Mouse (Mus musculus) MEL (cell line): ENCODE measurements around the gene Fndc9. TPM values are rescaled to one million over a fixed set of nuclear protein-coding genes. Genes with fewer than 3 reads are reported as not detected.

Experiments used
- DNase-seq: peaks from one replicate; pipeline ENCODE4 v3.0.0; 2011; ENCODE audit warnings: low read depth, low spot score
- H3K27ac ChIP-seq: 2 replicates; pipeline ENCODE4 v1.5.1; 2012; ENCODE audit warnings: low read depth, mild to moderate bottlenecking, control low read depth, low read length, moderate library complexity; ENCODE audit not compliant: control insufficient read depth
- H3K27me3 ChIP-seq, 2 experiments: fragments of 150-350 bp in 1 of 2; sonication (generic) in 1 of 2; 2 replicates each; pipeline ENCODE4 v1.6.1; 2012; ENCODE audit warnings: low read length in 2 of 2, mild to moderate bottlenecking in 2 of 2, improper control_type of control experiment in 1 of 2, moderate library complexity in 1 of 2; ENCODE audit not compliant: insufficient read depth in 2 of 2, control insufficient read depth in 1 of 2
- H3K36me3 ChIP-seq, 2 experiments: 2 replicates each; pipeline ENCODE4 v1.6.1; 2012 to 2014; ENCODE audit warnings: low read length in 2 of 2, improper control_type of control experiment in 1 of 2, inconsistent platforms in 1 of 2, mild to moderate bottlenecking in 1 of 2; ENCODE audit not compliant: insufficient read depth in 2 of 2, control insufficient read depth in 1 of 2
- H3K4me1 ChIP-seq, 2 experiments: fragments of 150-350 bp in 1 of 2; sonication (generic) in 1 of 2; 2 replicates each; pipeline ENCODE4 v1.6.1; 2012; ENCODE audit warnings: low read length in 2 of 2, improper control_type of control experiment in 1 of 2, mild to moderate bottlenecking in 1 of 2; ENCODE audit not compliant: insufficient read depth in 2 of 2, control insufficient read depth in 1 of 2
- H3K4me3 ChIP-seq, 2 experiments: fragments of 150-350 bp in 1 of 2; sonication (generic) in 1 of 2; 2 replicates each; pipeline ENCODE4 v1.5.1; 2012; ENCODE audit warnings: low read depth in 2 of 2, low read length in 2 of 2, mild to moderate bottlenecking in 2 of 2, moderate library complexity in 2 of 2, control low read depth in 1 of 2, improper control_type of control experiment in 1 of 2; ENCODE audit not compliant: control insufficient read depth in 1 of 2, insufficient read depth in 1 of 2
- H3K79me2 ChIP-seq: 2 replicates; pipeline ENCODE4 v1.6.1; 2012; ENCODE audit warnings: mild to moderate bottlenecking, low read length, moderate library complexity; ENCODE audit not compliant: control insufficient read depth, poor library complexity, insufficient read depth
- H3K9ac ChIP-seq: 2 replicates; pipeline ENCODE4 v1.6.1; 2012; ENCODE audit warnings: low read depth, mild to moderate bottlenecking, control low read depth, low read length, moderate library complexity; ENCODE audit not compliant: control insufficient read depth, poor library complexity, severe bottlenecking
- H3K9me3 ChIP-seq: fragments of 150-350 bp; sonication (generic); replicated peaks from 2 replicates; pipeline ENCODE4 v1.6.1; 2012; ENCODE audit warnings: mild to moderate bottlenecking, low read length, improper control_type of control experiment, moderate library complexity; ENCODE audit not compliant: insufficient read depth
- BHLHE40 ChIP-seq: IDR thresholded peaks from 2 replicates; pipeline ENCODE4 v1.6.1; 2012; ENCODE audit warnings: low read depth, mild to moderate bottlenecking, inconsistent platforms, low read length, improper control_type of control experiment, borderline replicate concordance
- CTCF ChIP-seq, 3 experiments: IDR thresholded peaks in 2 of 3; conservative IDR thresholded peaks in 1 of 3; 2 replicates each; pipeline ENCODE4 v1.5.1; 2011 to 2012; ENCODE audit warnings: low read length in 3 of 3, low read depth in 2 of 3, mild to moderate bottlenecking in 2 of 3, improper control_type of control experiment in 1 of 3, inconsistent platforms in 1 of 3, mixed read lengths in 1 of 3, moderate library complexity in 1 of 3; ENCODE audit not compliant: control insufficient read depth in 1 of 3, insufficient read depth in 1 of 3, poor library complexity in 1 of 3, severe bottlenecking in 1 of 3
- EP300 ChIP-seq, 2 experiments: IDR thresholded peaks; 2 replicates each; pipeline ENCODE4 v1.6.1; 2011; ENCODE audit warnings: improper control_type of control experiment in 2 of 2, low read length in 2 of 2, low read depth in 1 of 2, mild to moderate bottlenecking in 1 of 2
- GATA1 ChIP-seq: IDR thresholded peaks from 2 replicates; pipeline ENCODE4 v1.6.1; 2011; ENCODE audit warnings: low read depth, low read length, improper control_type of control experiment
- KAT2A ChIP-seq: conservative IDR thresholded peaks from 2 replicates; pipeline ENCODE4 v1.6.1; 2012; ENCODE audit warnings: low read depth, low read length, improper control_type of control experiment, inconsistent platforms
- MAZ ChIP-seq: IDR thresholded peaks from 2 replicates; pipeline ENCODE4 v1.6.1; 2012; ENCODE audit warnings: low read depth, mild to moderate bottlenecking, inconsistent platforms, low read length, improper control_type of control experiment
- MXI1 ChIP-seq: IDR thresholded peaks from 2 replicates; pipeline ENCODE4 v1.6.1; 2011; ENCODE audit warnings: mild to moderate bottlenecking, low read depth, low read length, improper control_type of control experiment
- MYB ChIP-seq: IDR thresholded peaks from 2 replicates; pipeline ENCODE4 v1.6.1; 2011; ENCODE audit warnings: mild to moderate bottlenecking, low read depth, low read length, improper control_type of control experiment
- MYC ChIP-seq: IDR thresholded peaks from 2 replicates; pipeline ENCODE4 v1.6.1; 2011; ENCODE audit warnings: low read depth, mild to moderate bottlenecking, low read length, improper control_type of control experiment, moderate library complexity
- NRF1 ChIP-seq: IDR thresholded peaks from 2 replicates; pipeline ENCODE4 v1.6.1; 2014; ENCODE audit warnings: low read depth, mild to moderate bottlenecking, inconsistent platforms, low read length, improper control_type of control experiment, moderate library complexity; ENCODE audit not compliant: poor library complexity, insufficient read depth, severe bottlenecking
- POLR2AphosphoS2 ChIP-seq: IDR thresholded peaks from 2 replicates; pipeline ENCODE4 v1.6.1; 2011; ENCODE audit warnings: low read length, improper control_type of control experiment
- RAD21 ChIP-seq: IDR thresholded peaks from 2 replicates; pipeline ENCODE4 v1.6.1; 2011; ENCODE audit warnings: mild to moderate bottlenecking, low read depth, low read length, improper control_type of control experiment
- RCOR1 ChIP-seq: IDR thresholded peaks from 2 replicates; pipeline ENCODE4 v1.6.1; 2012; ENCODE audit warnings: low read depth, mild to moderate bottlenecking, inconsistent platforms, low read length, improper control_type of control experiment
- SIN3A ChIP-seq: IDR thresholded peaks from 2 replicates; pipeline ENCODE4 v1.6.1; 2012; ENCODE audit warnings: low read length, improper control_type of control experiment, inconsistent platforms
- TBP ChIP-seq: IDR thresholded peaks from 2 replicates; pipeline ENCODE4 v1.8.0; 2011; ENCODE audit warnings: low read depth, low read length, improper control_type of control experiment
- UBTF ChIP-seq: IDR thresholded peaks from 2 replicates; pipeline ENCODE4 v1.6.1; 2012; ENCODE audit warnings: low read depth, mild to moderate bottlenecking, inconsistent platforms, low read length, improper control_type of control experiment, moderate library complexity, borderline replicate concordance; ENCODE audit not compliant: insufficient read depth
- USF1 ChIP-seq: IDR thresholded peaks from 2 replicates; pipeline ENCODE4 v1.6.1; 2014; ENCODE audit warnings: low read depth, mild to moderate bottlenecking, inconsistent platforms, low read length, improper control_type of control experiment, moderate library complexity
- ZKSCAN1 ChIP-seq: IDR thresholded peaks from 2 replicates; pipeline ENCODE4 v1.6.1; 2012; ENCODE audit warnings: low read depth, mild to moderate bottlenecking, inconsistent platforms, low read length, improper control_type of control experiment, moderate library complexity
- ZMIZ1 ChIP-seq: IDR thresholded peaks from 2 replicates; pipeline ENCODE4 v1.6.1; 2012; ENCODE audit warnings: low read depth, mild to moderate bottlenecking, inconsistent platforms, low read length, improper control_type of control experiment, moderate library complexity
- ZNF384 ChIP-seq: IDR thresholded peaks from 2 replicates; pipeline ENCODE4 v1.6.1; 2012; ENCODE audit warnings: low read depth, mild to moderate bottlenecking, inconsistent platforms, low read length, improper control_type of control experiment
- polyA plus RNA-seq, 2 experiments: library from polyadenylated mRNA; stranded (reverse) in 1 of 2; unstranded in 1 of 2; fragments of >175 nt in 1 of 2; fragments of >200 nt in 1 of 2; gene quantifications; 2 replicates each; pipeline versions ENCODE4 v1.2.1 to v1.2.4; 2012; ENCODE audit warnings: low replicate concordance in 2 of 2, low read depth in 1 of 2; ENCODE audit not compliant: insufficient read length in 2 of 2, insufficient read depth in 1 of 2, missing spikeins in 1 of 2
- total RNA-seq: library from RNA; depleted of rRNA; stranded (reverse); fragments of 300-350 nt; gene quantifications from 2 replicates; pipeline ENCODE4 v1.2.3, GENCODE M21; 2012; rRNA removed

The Fndc9 gene
- total RNA-seq (0.07 and 0.08 TPM in 2 replicates), polyA plus RNA-seq (under 1 TPM in 1 of 2 experiments, not detected in 1; 0.35 TPM)

GRCm38 (mm10) chr11:46235334-46235733, at the start of gene Fndc9:
TSS of gene Fndc9 (plus strand) at chr11:46235531.
- Histone ChIP-seq H3K27me3 (no peaks in the 10 kb centered on the region), H3K79me2 (no peaks in the 10 kb centered on the region), H3K4me1 (peaks cover 2 to 3% of the 10 kb centered on the region in 2 experiments; a peak in 3 of 4 replicates), H3K9ac (no peak within 1 kb of the TSS), H3K9me3 (no peaks in the 10 kb centered on the region), H3K36me3 (peaks cover 2% of the 10 kb centered on the region in 2 experiments; a peak in 3 of 4 replicates), H3K27ac (no peak within 1 kb of the TSS), H3K4me3 (no peak within 1 kb of the TSS)
- no peak for TF ChIP-seq UBTF
- no peak for DNase-seq

DNA sequence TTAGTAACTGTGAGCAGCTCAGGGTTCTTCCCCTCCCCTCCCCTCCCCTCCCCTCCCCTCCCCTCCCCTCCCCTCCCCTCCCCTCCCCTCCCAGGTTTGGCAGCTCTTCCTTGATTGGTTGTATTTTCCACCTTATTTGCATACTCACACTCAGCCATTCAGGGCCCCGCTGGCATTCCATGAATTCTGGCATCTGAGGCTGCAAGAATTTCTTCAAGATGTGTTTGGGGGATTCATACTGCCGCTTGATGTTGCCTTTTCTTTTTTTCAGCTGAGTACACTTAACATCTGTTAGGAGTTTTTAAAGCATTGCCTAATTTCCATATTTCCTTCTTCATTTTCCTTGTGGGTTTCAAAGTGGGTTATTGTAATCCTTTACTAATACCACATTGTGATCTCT, 47.0 kb upstream of the Fndc9 start:
- DNase-seq: no peak
- no peaks in the 10 kb centered on the region for H3K79me2 ChIP-seq
- H3K9ac ChIP-seq: no peak overlapping the region
- no peaks in the 10 kb centered on the region for H3K4me1 ChIP-seq
- TF ChIP-seq POLR2AphosphoS2 (no peak), ZNF384 (no peak), NRF1 (no peak), EP300 (IDR thresholded peaks at IDR 0.05; ENCODE audit: low read depth in 1 of 2, low read length in 2 of 2) (no peak), CTCF (IDR thresholded peaks at IDR 0.05 in 2 of 3, conservative IDR thresholded peaks at IDR 0.05 in 1 of 3; ENCODE audit: control insufficient read depth in 1 of 3, insufficient read depth in 1 of 3, low read depth in 2 of 3, low read length in 3 of 3, poor library complexity in 1 of 3, severe bottlenecking in 1 of 3) (no peak), MYC (no peak), USF1 (no peak), UBTF (no peak), KAT2A (no peak), TBP (no peak)
- TF ChIP-seq, all 39 proteins: peak for 0
- no peaks in the 10 kb centered on the region for H3K36me3 ChIP-seq
- H3K9me3 ChIP-seq: no peaks in the 10 kb centered on the region
- peaks cover 0 to 7% of the 10 kb centered on the region in 2 experiments; a peak in 2 of 4 replicates for H3K27me3 ChIP-seq
- H3K27ac ChIP-seq: no peak overlapping the region
- H3K4me3 ChIP-seq: no peak overlapping the region

GRCm38 (mm10) chr11:46194175-46194574, 41.2 kb upstream of the Fndc9 start:
- Histone ChIP-seq H3K27me3 (no peaks in the 10 kb centered on the region), H3K36me3 (peaks cover 0 to 2% of the 10 kb centered on the region in 2 experiments; a peak in 2 of 4 replicates), H3K4me3 (no peak overlapping the region), H3K9me3 (no peaks in the 10 kb centered on the region), H3K9ac (no peak overlapping the region), H3K4me1 (no peaks in the 10 kb centered on the region), H3K79me2 (no peaks in the 10 kb centered on the region)
- no peak for DNase-seq
- TF ChIP-seq RCOR1 (no peak), MYC (no peak), POLR2AphosphoS2 (no peak), BHLHE40 (no peak), ZKSCAN1 (no peak), SIN3A (no peak), GATA1 (no peak), CTCF (IDR thresholded peaks at IDR 0.05 in 2 of 3, conservative IDR thresholded peaks at IDR 0.05 in 1 of 3; ENCODE audit: control insufficient read depth in 1 of 3, insufficient read depth in 1 of 3, low read depth in 2 of 3, low read length in 3 of 3, poor library complexity in 1 of 3, severe bottlenecking in 1 of 3) (no peak), ZNF384 (no peak), MYB (no peak), ZMIZ1 (no peak), MAZ (no peak), RAD21 (no peak), MXI1 (no peak)
- TF ChIP-seq, all 39 proteins: peak for 0
- no peak overlapping the region for H3K27ac ChIP-seq
